Mouse (Mus musculus) heart, embryonic 11.5 days (tissue): ENCODE measurements around the gene Mta3. TPM values are rescaled to one million over a fixed set of nuclear protein-coding genes. Genes with fewer than 3 reads are reported as not detected.

ENCODE experiments used
- ATAC-seq: fragments of 200-750 bp; cut with Nextera tagmentation; replicated peaks from 2 replicates; pipeline ENCODE4 v1.8.0; 2017; ENCODE audit warnings: moderate library complexity; ENCODE audit not compliant: insufficient number of reproducible peaks, low FRiP score, low TSS enrichment
- H3K27ac ChIP-seq: fragments of 300-500 bp; sonication (generic); 2 replicates; pipeline ENCODE4 v1.5.1; 2014; ENCODE audit warnings: mild to moderate bottlenecking, low read depth, low read length
- H3K27me3 ChIP-seq: fragments of 300-500 bp; sonication (generic); 2 replicates; pipeline ENCODE4 v1.6.1; 2014; ENCODE audit warnings: mild to moderate bottlenecking, low read length, mixed read lengths; ENCODE audit not compliant: control insufficient read depth, insufficient read depth
- H3K36me3 ChIP-seq: fragments of 300-500 bp; sonication (generic); 2 replicates; pipeline ENCODE4 v1.6.1; 2014; ENCODE audit warnings: mild to moderate bottlenecking, low read length, moderate library complexity, mixed read lengths; ENCODE audit not compliant: control insufficient read depth, insufficient read depth
- H3K4me1 ChIP-seq: fragments of 300-500 bp; sonication (generic); 2 replicates; pipeline ENCODE4 v1.6.1; 2014; ENCODE audit warnings: low read length; ENCODE audit not compliant: control insufficient read depth, insufficient read depth
- H3K4me2 ChIP-seq: fragments of 300-500 bp; sonication (generic); 2 replicates; pipeline ENCODE4 v1.6.1; 2014; ENCODE audit warnings: mild to moderate bottlenecking, moderate library complexity
- H3K4me3 ChIP-seq: fragments of 300-500 bp; sonication (generic); 2 replicates; pipeline ENCODE4 v1.5.1; 2014; ENCODE audit warnings: low read depth, low read length
- H3K9ac ChIP-seq: fragments of 300-500 bp; sonication (generic); 2 replicates; pipeline ENCODE4 v1.6.1; 2014; ENCODE audit warnings: mild to moderate bottlenecking, low read depth, low read length, moderate library complexity
- H3K9me3 ChIP-seq: fragments of 300-500 bp; sonication (generic); replicated peaks from 2 replicates; pipeline ENCODE4 v1.6.1; 2016; ENCODE audit warnings: low read length; ENCODE audit not compliant: control insufficient read depth
- WGBS: fragments of 180-500 bp; shearing (Covaris S2); extraction: QIAGEN DNeasy Blood & Tissue Kit; methylation state at CpG from one replicate; pipeline ENCODE4 v1.1.7; 2014; ENCODE audit not compliant: insufficient replicate concordance; 5-methylcytosine and 5-hydroxymethylcytosine counted together
- polyA plus RNA-seq: library from polyadenylated mRNA; unstranded; fragments of >200 nt; fragmentation: Nextera tagmentation; extraction: Ambion mirVana; gene quantifications from 2 replicates; pipeline ENCODE4 v1.2.1, GENCODE M21; 2014

The Mta3 gene
- polyA plus RNA-seq, 1 experiment from 2014 or later = 48.6 TPM

DNA sequence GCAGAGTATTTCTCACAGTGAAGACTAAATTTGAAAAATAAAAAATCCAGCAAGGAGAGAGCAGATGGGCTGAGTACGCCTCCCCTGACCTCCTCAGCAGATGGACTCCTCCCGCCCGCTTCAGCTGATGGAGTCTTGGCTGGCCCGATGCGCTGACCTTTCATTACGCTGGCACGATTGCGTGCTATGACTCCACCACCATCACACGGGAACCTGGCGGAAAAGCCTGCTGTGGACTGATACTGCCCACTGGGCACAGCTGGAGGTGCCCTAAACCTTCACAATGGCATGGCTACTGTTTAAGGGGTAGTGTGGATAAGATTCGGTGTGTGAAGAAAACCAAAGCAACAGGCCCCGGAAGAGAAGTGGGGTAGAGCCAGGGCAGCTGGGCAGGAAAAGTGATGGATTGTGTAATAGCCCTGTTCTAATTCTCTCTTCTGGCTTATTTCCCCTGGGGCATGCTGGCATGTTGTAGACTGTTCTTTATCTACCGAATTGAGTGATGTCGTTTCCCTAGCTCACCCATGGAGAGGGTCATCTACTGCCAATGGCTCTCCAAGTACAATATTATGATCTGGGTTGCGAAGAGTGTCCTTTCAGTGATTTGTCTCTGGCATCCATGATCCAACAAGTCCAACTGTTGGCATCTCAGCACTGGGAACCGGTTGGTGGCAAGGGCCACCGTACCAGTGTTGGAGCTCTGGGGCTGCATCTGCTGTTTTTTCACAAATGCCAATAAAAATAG is 106.4 kb downstream of the Mta3 start:
- Histone ChIP-seq H3K4me1 (no peaks in the 10 kb centered on the region), H3K4me2 (no peak overlapping the region), H3K4me3 (no peak overlapping the region), H3K27me3 (no peaks in the 10 kb centered on the region), H3K36me3 (no peaks in the 10 kb centered on the region), H3K9me3 (no peaks in the 10 kb centered on the region), H3K9ac (no peak overlapping the region), H3K27ac (no peak overlapping the region)
- WGBS = 91% methylated on average over 17 of the region's 17 CpGs
- ATAC-seq = no peak

DNA sequence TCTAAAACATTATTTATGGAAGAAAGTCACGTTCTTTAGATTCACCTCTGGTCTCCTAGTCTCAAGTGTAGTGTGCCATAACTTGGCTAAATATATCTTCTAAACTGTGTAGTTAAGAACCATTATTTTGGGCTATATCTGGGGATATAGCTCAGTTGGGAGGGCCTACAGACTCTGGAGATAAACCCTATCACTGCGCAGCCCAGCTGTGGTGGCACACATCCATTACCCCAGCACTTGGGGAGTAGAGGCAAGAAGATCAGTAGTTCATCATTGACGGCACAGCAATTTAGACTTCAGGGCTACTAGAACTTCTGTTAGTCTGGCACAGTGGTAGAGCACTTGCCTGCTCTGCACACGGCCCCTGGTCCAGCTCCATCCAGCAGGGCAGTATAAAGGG is 107.1 kb downstream of the Mta3 start:
- Histone ChIP-seq H3K36me3 (no peaks in the 10 kb centered on the region), H3K4me3 (no peak overlapping the region), H3K27ac (no peak overlapping the region), H3K9ac (no peak overlapping the region), H3K27me3 (no peaks in the 10 kb centered on the region), H3K4me1 (no peaks in the 10 kb centered on the region), H3K9me3 (no peaks in the 10 kb centered on the region), H3K4me2 (no peak overlapping the region)
- 86% methylated on average over 4 of the region's 4 CpGs for WGBS
- ATAC-seq = no peak

DNA sequence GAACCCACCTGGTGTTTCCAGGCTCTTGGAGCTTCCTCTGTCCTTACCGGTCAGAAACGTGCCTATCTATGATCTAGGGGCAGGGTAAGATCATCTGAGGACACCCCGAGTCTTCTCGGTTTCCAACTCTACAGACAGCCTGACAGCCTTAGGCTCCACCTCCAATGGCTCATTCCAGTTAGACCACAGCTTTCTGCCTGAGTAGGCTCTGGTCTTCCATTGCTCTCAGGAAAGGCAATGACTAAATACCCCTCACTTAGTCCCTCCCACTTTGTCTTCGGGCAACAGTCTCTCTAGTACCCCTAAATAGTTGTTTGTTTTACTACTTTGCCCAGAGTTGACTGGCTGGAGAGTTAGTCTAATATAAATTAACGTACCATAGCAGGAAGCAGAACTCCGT is 111.0 kb downstream of the Mta3 start:
- Histone ChIP-seq H3K9ac (no peak overlapping the region), H3K4me3 (no peak overlapping the region), H3K36me3 (no peaks in the 10 kb centered on the region; the same call in 1 of the 2 replicates), H3K4me2 (no peak overlapping the region), H3K27me3 (no peaks in the 10 kb centered on the region), H3K9me3 (no peaks in the 10 kb centered on the region), H3K27ac (no peak overlapping the region), H3K4me1 (peaks cover 11% of the 10 kb centered on the region; the same call in 1 of the 2 replicates)
- no peak for ATAC-seq
- WGBS = 86% methylated on average over 7 of the region's 7 CpGs

DNA sequence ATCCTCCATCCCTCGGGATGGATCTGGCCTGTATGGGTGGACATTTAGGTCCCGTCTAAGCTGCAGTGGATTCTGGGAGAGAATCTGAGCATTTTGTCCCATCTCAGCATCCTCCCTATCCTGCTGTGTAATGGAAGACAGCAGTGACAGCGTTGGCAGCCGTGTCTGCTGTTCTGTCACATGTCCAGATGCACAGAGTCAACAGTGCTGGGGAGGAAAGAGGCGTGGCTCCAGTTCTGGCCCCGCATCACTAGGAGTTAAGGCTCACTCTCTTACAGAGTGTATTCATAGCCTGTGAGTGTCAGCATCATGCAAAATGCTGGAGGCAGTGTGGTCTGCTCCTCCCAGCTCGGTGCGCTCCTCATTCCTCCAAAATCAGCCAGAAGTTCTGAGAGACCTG is 113.5 kb downstream of the Mta3 start:
- Histone ChIP-seq H3K4me1 (peaks cover 11% of the 10 kb centered on the region; the same call in 1 of the 2 replicates), H3K27me3 (no peaks in the 10 kb centered on the region), H3K9ac (no peak overlapping the region), H3K4me2 (no peak overlapping the region), H3K36me3 (no peaks in the 10 kb centered on the region; the same call in 1 of the 2 replicates), H3K9me3 (no peaks in the 10 kb centered on the region), H3K27ac (no peak overlapping the region), H3K4me3 (no peak overlapping the region)
- 57% methylated on average over 8 of the region's 8 CpGs for WGBS
- no peak for ATAC-seq

DNA sequence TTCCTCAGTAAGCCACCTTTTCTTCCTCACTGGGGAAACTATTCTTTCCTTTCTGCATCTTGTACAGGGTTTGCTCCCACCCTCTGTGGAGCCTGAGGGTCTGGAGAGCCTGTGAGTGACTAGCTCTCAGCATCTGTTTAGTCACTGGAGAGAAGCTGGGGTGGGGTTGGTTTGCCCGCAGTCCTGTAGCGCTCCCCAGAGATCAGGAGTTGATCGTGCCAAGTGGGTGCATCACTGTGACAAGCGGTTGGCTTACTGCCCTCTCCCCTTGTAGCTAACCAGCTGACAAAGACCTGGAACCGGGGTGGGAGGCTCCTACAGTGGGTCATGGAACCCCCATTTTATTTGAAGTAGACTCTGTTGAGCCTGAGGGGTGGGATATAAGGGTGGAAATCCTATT is 114.7 kb downstream of the Mta3 start:
- Histone ChIP-seq H3K27ac (no peak overlapping the region), H3K4me3 (no peak overlapping the region), H3K4me2 (no peak overlapping the region), H3K27me3 (no peaks in the 10 kb centered on the region), H3K9ac (no peak overlapping the region), H3K4me1 (peaks cover 11% of the 10 kb centered on the region; the same call in 1 of the 2 replicates), H3K36me3 (no peaks in the 10 kb centered on the region; the same call in 1 of the 2 replicates), H3K9me3 (no peaks in the 10 kb centered on the region)
- ATAC-seq = no peak
- 85% methylated on average over 5 of the region's 5 CpGs for WGBS

DNA sequence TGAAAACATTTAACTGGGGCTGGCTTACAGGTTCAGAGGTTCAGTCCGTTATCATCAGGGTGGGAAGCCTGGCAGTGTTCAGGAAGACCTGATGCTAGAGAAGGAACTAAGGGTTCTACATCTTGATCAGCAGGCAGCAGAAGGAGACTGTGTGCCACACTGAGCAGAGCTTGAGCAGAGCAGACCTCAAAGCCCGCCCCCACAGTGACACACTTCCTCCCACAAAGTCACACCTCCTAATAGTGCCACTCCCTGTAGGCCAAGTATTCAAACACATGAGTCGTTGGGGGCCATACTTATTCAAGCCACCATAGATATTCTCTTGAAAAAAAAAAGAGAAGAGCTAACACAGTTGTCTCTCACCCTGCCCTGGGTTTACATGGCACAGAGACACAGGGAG is 115.9 kb downstream of the Mta3 start:
- Histone ChIP-seq H3K9ac (no peak overlapping the region), H3K9me3 (no peaks in the 10 kb centered on the region), H3K4me2 (no peak overlapping the region), H3K4me3 (no peak overlapping the region), H3K4me1 (peaks cover 11% of the 10 kb centered on the region; the same call in 1 of the 2 replicates), H3K27me3 (no peaks in the 10 kb centered on the region), H3K36me3 (no peaks in the 10 kb centered on the region; the same call in 1 of the 2 replicates), H3K27ac (no peak overlapping the region)
- 82% methylated on average over 3 of the region's 3 CpGs for WGBS
- no peak for ATAC-seq

DNA sequence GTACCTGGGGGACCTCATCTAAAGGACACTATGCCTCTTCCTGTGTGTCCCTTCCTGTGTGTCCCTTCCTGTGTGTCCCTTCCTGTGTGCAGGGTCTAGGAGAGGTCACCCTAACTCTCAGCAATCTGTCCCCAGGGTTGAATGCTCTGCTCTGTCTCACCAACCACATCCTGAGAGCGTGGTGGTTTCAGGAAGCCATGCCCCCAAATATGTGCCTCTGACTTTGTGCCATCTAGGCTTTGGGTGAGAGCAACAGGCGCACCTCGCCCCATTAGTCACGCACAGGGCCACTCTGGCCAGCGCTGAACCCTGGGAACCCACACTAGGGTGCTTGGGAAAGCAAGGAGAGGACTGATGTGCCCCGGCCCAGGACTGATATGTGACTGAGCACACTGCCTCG is 117.9 kb downstream of the Mta3 start:
- 0 out of 2 replicates have a peak, but pooled peaks have one; percentile 33 for ATAC-seq
- no peak overlapping the region for H3K9ac ChIP-seq
- no peak overlapping the region for H3K4me2 ChIP-seq
- peaks cover 7% of the 10 kb centered on the region for H3K4me1 ChIP-seq
- H3K36me3 ChIP-seq = no peaks in the 10 kb centered on the region; the same call in 1 of the 2 replicates
- no peak overlapping the region for H3K4me3 ChIP-seq
- no peaks in the 10 kb centered on the region for H3K27me3 ChIP-seq
- H3K27ac ChIP-seq = no peak overlapping the region
- 83% methylated on average over 7 of the region's 7 CpGs for WGBS
- no peaks in the 10 kb centered on the region for H3K9me3 ChIP-seq

DNA sequence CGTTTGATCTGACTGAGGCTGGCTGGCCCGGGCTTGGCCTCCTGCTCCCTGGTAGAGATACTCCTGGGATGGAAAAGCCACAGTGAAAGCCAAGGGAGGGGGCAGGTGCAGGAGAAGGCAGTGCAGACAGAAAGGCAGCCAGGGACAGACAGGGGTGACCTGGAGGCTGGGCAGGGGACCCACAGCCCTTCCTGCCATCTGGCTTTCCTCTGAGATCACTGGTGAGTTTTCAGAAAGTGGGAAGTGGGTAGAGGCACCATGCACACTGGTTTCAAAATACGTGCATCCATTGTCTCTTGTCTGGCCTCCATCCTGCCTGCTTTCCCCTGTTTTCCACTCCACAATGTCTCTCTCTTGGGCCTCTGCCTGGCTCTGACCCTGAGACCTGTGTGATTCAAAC is 123.4 kb downstream of the Mta3 start:
- no peak for ATAC-seq

More for the DNA sequence above, 123.4 kb downstream of the Mta3 start:
- Histone ChIP-seq H3K9me3 (no peaks in the 10 kb centered on the region), H3K4me2 (no peak overlapping the region), H3K36me3 (no peaks in the 10 kb centered on the region), H3K4me3 (no peak overlapping the region), H3K27ac (no peak overlapping the region), H3K9ac (no peak overlapping the region), H3K27me3 (no peaks in the 10 kb centered on the region), H3K4me1 (peaks cover 7% of the 10 kb centered on the region; the same call in 1 of the 2 replicates)
- WGBS = 44% methylated on average over 3 of the region's 3 CpGs
